Mouse (Mus musculus): ENCODE measurements around the gene Hoxc5. TPM values are rescaled to one million over a fixed set of nuclear protein-coding genes. Genes with fewer than 3 reads are reported as not detected.

Gene Hoxc5
- total and polyA plus RNA-seq, 2 experiments from 2014 or later: 5.4 to 6.4 TPM

GRCm38 (mm10) chr15:102954192-102955006, 12.8 kb upstream of the Hoxc5 start, which contains the start of gene Hoxc11:
Gene Hoxc11, plus strand, starts transcription at chr15:102954427.
- WGBS: under 1% methylated on average over 56 of the region's 57 CpGs
- TF ChIP-seq CTCF (IDR thresholded peaks at IDR 0.05; ENCODE audit: low read depth): no peak
- Histone ChIP-seq H3K4me1 (ENCODE audit: insufficient read depth, low read length) (no peaks in the 10 kb centered on the region), H3K36me3 (ENCODE audit: insufficient read depth, low read length) (no peaks in the 10 kb centered on the region), H3K9ac (replicated peaks; ENCODE audit: low read length) (no peak within 1 kb of the TSS), H3K9me3 (ENCODE audit: low read length) (no peaks in the 10 kb centered on the region), H3K27ac (no peak within 1 kb of the TSS), H3K27me3 (ENCODE audit: insufficient read depth, low read length) (peaks cover 95% of the 10 kb centered on the region), H3K4me2 (ENCODE audit: low read depth, low read length) (no peak within 1 kb of the TSS), H3K4me3 (ENCODE audit: low read length) (no peak within 1 kb of the TSS)
- DNase-seq (ENCODE audit: low spot score) (no peak), ATAC-seq (no peak)

GRCm38 (mm10) chr15:102955007-102955382, 12.2 kb upstream of the Hoxc5 start:
- H3K36me3 ChIP-seq (ENCODE audit: insufficient read depth, low read length): no peaks in the 10 kb centered on the region
- peaks cover 95% of the 10 kb centered on the region for H3K27me3 ChIP-seq (ENCODE audit: insufficient read depth, low read length)
- no peak overlapping the region for H3K4me2 ChIP-seq (ENCODE audit: low read depth, low read length)
- H3K27ac ChIP-seq: no peak overlapping the region
- H3K9me3 ChIP-seq (ENCODE audit: low read length): no peaks in the 10 kb centered on the region
- H3K9ac ChIP-seq (replicated peaks; ENCODE audit: low read length): no peak overlapping the region
- no peak for DNase-seq (ENCODE audit: low spot score)
- no peaks in the 10 kb centered on the region for H3K4me1 ChIP-seq (ENCODE audit: insufficient read depth, low read length)
- TF ChIP-seq CTCF (IDR thresholded peaks at IDR 0.05; ENCODE audit: low read depth): no peak
- ATAC-seq: no peak
- 1% methylated on average over 28 of the region's 28 CpGs for WGBS
- no peak overlapping the region for H3K4me3 ChIP-seq (ENCODE audit: low read length)

GRCm38 (mm10) chr15:102955833-102956640, 11.2 kb upstream of the Hoxc5 start:
- WGBS: 2% methylated on average over 40 of the region's 40 CpGs

GRCm38 (mm10) chr15:102956906-102957305, 10.3 kb upstream of the Hoxc5 start:
- DNase-seq (ENCODE audit: low spot score) (no peak), ATAC-seq (no peak)
- no peak overlapping the region for H3K27ac ChIP-seq
- no peak overlapping the region for H3K4me2 ChIP-seq (ENCODE audit: low read depth, low read length)
- H3K4me3 ChIP-seq (ENCODE audit: low read length): no peak overlapping the region
- H3K36me3 ChIP-seq (ENCODE audit: insufficient read depth, low read length): no peaks in the 10 kb centered on the region
- 2% methylated on average over 12 of the region's 12 CpGs for WGBS
- no peaks in the 10 kb centered on the region for H3K9me3 ChIP-seq (ENCODE audit: low read length)
- H3K4me1 ChIP-seq (ENCODE audit: insufficient read depth, low read length): no peaks in the 10 kb centered on the region
- TF ChIP-seq CTCF (IDR thresholded peaks at IDR 0.05; ENCODE audit: low read depth): no peak
- H3K27me3 ChIP-seq (ENCODE audit: insufficient read depth, low read length): peaks cover 97% of the 10 kb centered on the region
- no peak overlapping the region for H3K9ac ChIP-seq (replicated peaks; ENCODE audit: low read length)

More at GRCm38 (mm10) chr15:102955833-102956640, 11.2 kb upstream of the Hoxc5 start:
- ATAC-seq (no peak), DNase-seq (ENCODE audit: low spot score) (no peak)
- Histone ChIP-seq H3K9me3 (ENCODE audit: low read length) (no peaks in the 10 kb centered on the region), H3K27ac (no peak overlapping the region), H3K9ac (replicated peaks; ENCODE audit: low read length) (no peak overlapping the region), H3K4me1 (ENCODE audit: insufficient read depth, low read length) (no peaks in the 10 kb centered on the region), H3K36me3 (ENCODE audit: insufficient read depth, low read length) (no peaks in the 10 kb centered on the region), H3K4me3 (ENCODE audit: low read length) (no peak overlapping the region), H3K27me3 (ENCODE audit: insufficient read depth, low read length) (peaks cover 97% of the 10 kb centered on the region), H3K4me2 (ENCODE audit: low read depth, low read length) (no peak overlapping the region)
- no peak for TF ChIP-seq CTCF (IDR thresholded peaks at IDR 0.05; ENCODE audit: low read depth)

- Histone ChIP-seq H3K36me3 (ENCODE audit: insufficient read depth, low read length) (no peaks in the 10 kb centered on the region), H3K4me1 (ENCODE audit: insufficient read depth, low read length) (no peaks in the 10 kb centered on the region), H3K27me3 (ENCODE audit: insufficient read depth, low read length) (peaks cover 95% of the 10 kb centered on the region), H3K4me2 (ENCODE audit: low read depth, low read length) (no peak overlapping the region), H3K27ac (no peak overlapping the region), H3K9me3 (ENCODE audit: low read length) (no peaks in the 10 kb centered on the region), H3K4me3 (ENCODE audit: low read length) (no peak overlapping the region), H3K9ac (replicated peaks; ENCODE audit: low read length) (no peak overlapping the region)
- DNase-seq (ENCODE audit: low spot score): no peak
- 2% methylated on average over 13 of the region's 13 CpGs for WGBS
- no peak for ATAC-seq
- TF ChIP-seq CTCF (IDR thresholded peaks at IDR 0.05; ENCODE audit: low read depth): no peak
Observed at GRCm38 (mm10) chr15:102959663-102960191, 7.5 kb upstream of the Hoxc5 start.

- Histone ChIP-seq H3K4me2 (ENCODE audit: low read depth, low read length) (no peak overlapping the region), H3K9me3 (ENCODE audit: low read length) (no peaks in the 10 kb centered on the region), H3K9ac (replicated peaks; ENCODE audit: low read length) (no peak overlapping the region), H3K36me3 (ENCODE audit: insufficient read depth, low read length) (no peaks in the 10 kb centered on the region), H3K27me3 (ENCODE audit: insufficient read depth, low read length) (peaks cover 95% of the 10 kb centered on the region), H3K4me1 (ENCODE audit: insufficient read depth, low read length) (no peaks in the 10 kb centered on the region), H3K4me3 (ENCODE audit: low read length) (no peak overlapping the region), H3K27ac (no peak overlapping the region)
- no peak for DNase-seq (ENCODE audit: low spot score)
- ATAC-seq: no peak
- 5% methylated on average over 6 of the region's 6 CpGs for WGBS
- no peak for TF ChIP-seq CTCF (IDR thresholded peaks at IDR 0.05; ENCODE audit: low read depth)
Observed at GRCm38 (mm10) chr15:102961728-102962127, 5.5 kb upstream of the Hoxc5 start.

All from hindbrain, postnatal 0 days (tissue).